Comparison of ENCODE assay signal across 9 mouse cellular contexts in the genomic region with DNA sequence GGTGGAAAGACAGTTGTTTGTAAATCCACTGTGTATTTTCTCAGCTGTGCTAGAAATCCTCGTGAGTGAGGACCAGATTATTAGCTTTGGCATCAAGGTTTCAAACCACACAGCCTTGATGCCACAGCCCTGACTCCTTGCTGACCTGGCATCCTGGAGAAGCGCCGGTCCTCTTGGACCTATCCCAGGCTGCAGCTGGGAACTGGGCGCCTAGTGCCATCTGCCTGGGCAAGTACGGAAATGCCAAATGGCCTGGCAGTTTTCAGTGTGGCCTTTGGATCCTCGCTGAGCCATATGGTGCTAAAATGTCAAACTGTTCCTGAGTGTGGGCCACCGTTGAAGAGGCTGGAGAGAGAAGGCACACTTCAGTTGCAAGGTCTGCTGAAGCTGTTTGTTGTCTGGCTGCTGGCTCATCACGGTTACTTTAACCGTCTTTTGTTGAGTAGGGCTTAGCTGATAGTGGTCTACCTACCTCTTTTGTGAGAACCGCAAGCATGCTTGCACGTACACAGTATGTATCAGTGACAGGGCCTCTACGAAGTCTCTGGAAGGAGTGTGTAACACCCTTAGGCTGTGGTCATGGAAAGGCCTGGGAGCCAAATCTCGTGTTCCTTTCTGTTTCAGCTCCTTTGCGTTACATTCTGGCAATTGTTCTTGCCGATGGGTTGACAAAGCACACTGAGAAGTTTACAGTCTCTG. TPM values are rescaled to one million over a fixed set of nuclear protein-coding genes. Genes with fewer than 3 reads are reported as not detected.
DNase-seq lines count a peak whose midpoint lies in the region; ATAC-seq and TF ChIP-seq lines count a peak whose summit lies in the region.
"Had no signal": no experiment of that assay in that cellular context is flagged by ENCODE, and none has a peak within 500 bp of the region (broad histone marks: within the 10 kb centered on the region; RNA-seq: fewer than 3 reads in every experiment).

No protein-coding gene starts in this region.

- no peaks in the 10 kb centered on the region for H3K36me3 ChIP-seq in midbrain, embryonic 10.5 days
- H3K36me3 ChIP-seq in midbrain, embryonic 16.5 days (ENCODE audit: control insufficient read depth, insufficient read depth, low read length), result no peaks in the 10 kb centered on the region
- H3K36me3 ChIP-seq in forebrain, embryonic 16.5 days (ENCODE audit: control insufficient read depth, insufficient read depth), result no peaks in the 10 kb centered on the region
- H3K36me3 ChIP-seq in hindbrain, embryonic 15.5 days, result no peaks in the 10 kb centered on the region
- no peaks in the 10 kb centered on the region for H3K36me3 ChIP-seq in lung, embryonic 15.5 days

- no peaks in the 10 kb centered on the region for H3K27me3 ChIP-seq in midbrain, embryonic 10.5 days (ENCODE audit: low read depth, poor library complexity, severe bottlenecking)
- no peaks in the 10 kb centered on the region for H3K27me3 ChIP-seq in midbrain, embryonic 16.5 days (ENCODE audit: control insufficient read depth, insufficient read depth, low read depth, low read length)
- no peaks in the 10 kb centered on the region for H3K27me3 ChIP-seq in forebrain, embryonic 16.5 days (replicated peaks; ENCODE audit: control insufficient read depth, insufficient read depth, low read length)
- no peaks in the 10 kb centered on the region for H3K27me3 ChIP-seq in hindbrain, embryonic 15.5 days
- no peaks in the 10 kb centered on the region for H3K27me3 ChIP-seq in lung, embryonic 15.5 days
- H3K27me3 ChIP-seq: Patski had no signal

- DNase-seq in midbrain, embryonic 10.5 days (ENCODE audit: low spot score), result no peak
- peak; percentile 51 for DNase-seq in brain, embryonic 14.5 days (ENCODE audit: low read depth)
- no peak for DNase-seq in thymus, adult 18-20 months
- no peak for DNase-seq in urinary bladder, postnatal 10 days (ENCODE audit: low spot score)

- no peak for TF ChIP-seq CTCF in brain, embryonic 14.5 days (IDR thresholded peaks at IDR 0.05; ENCODE audit: borderline replicate concordance, extremely low read depth, insufficient read depth, insufficient read length)

- ATAC-seq in midbrain, embryonic 16.5 days, result no peak; the same call in 1 of the 2 replicates
- ATAC-seq in forebrain, embryonic 16.5 days, result peak; percentile 52
- peak; percentile 58 for ATAC-seq in hindbrain, embryonic 15.5 days (ENCODE audit: low FRiP score, low read depth)
- peak; percentile 76 for ATAC-seq in lung, embryonic 15.5 days (ENCODE audit: borderline replicate concordance, extremely low read depth, low FRiP score, low TSS enrichment)
- ATAC-seq: Patski had no signal

- H3K9ac ChIP-seq in midbrain, embryonic 16.5 days (ENCODE audit: low read depth, low read length), result no peak overlapping the region
- no peak overlapping the region for H3K9ac ChIP-seq in forebrain, embryonic 16.5 days (replicated peaks; ENCODE audit: low read depth, low read length)
- no peak overlapping the region for H3K9ac ChIP-seq in hindbrain, embryonic 15.5 days
- H3K9ac ChIP-seq in lung, embryonic 15.5 days, result no peak overlapping the region

- H3K4me3 ChIP-seq in midbrain, embryonic 10.5 days, result no peak overlapping the region
- H3K4me3 ChIP-seq in midbrain, embryonic 16.5 days (ENCODE audit: low read depth, low read length), result no peak overlapping the region
- no peak overlapping the region for H3K4me3 ChIP-seq in forebrain, embryonic 16.5 days (replicated peaks; ENCODE audit: low read length)
- no peak overlapping the region for H3K4me3 ChIP-seq in hindbrain, embryonic 15.5 days
- H3K4me3 ChIP-seq in lung, embryonic 15.5 days, result no peak overlapping the region

- 64% methylated on average over 15 of the region's 15 CpGs for WGBS in midbrain, embryonic 10.5 days
- 66% methylated on average over 15 of the region's 15 CpGs for WGBS in midbrain, embryonic 16.5 days
- 53% methylated on average over 15 of the region's 15 CpGs for WGBS in forebrain, embryonic 16.5 days
- WGBS in hindbrain, embryonic 15.5 days, result 65% methylated on average over 15 of the region's 15 CpGs
- WGBS in lung, embryonic 15.5 days, result 32% methylated on average over 15 of the region's 15 CpGs

- no peak for TF ChIP-seq POLR2A in brain, embryonic 14.5 days (IDR thresholded peaks at IDR 0.05; ENCODE audit: borderline replicate concordance, extremely low read depth, insufficient read depth, insufficient read length, poor library complexity, severe bottlenecking)

- H3K4me2 ChIP-seq in midbrain, embryonic 16.5 days (ENCODE audit: low read length), result no peak overlapping the region
- no peak overlapping the region for H3K4me2 ChIP-seq in forebrain, embryonic 16.5 days (ENCODE audit: low read length)
- no peak overlapping the region for H3K4me2 ChIP-seq in hindbrain, embryonic 15.5 days
- H3K4me2 ChIP-seq in lung, embryonic 15.5 days, result peak overlapping the region; percentile 11

- 0 out of 2 replicates have a peak overlapping the region, but pooled peaks have one; percentile 23 for H3K27ac ChIP-seq in midbrain, embryonic 10.5 days (replicated peaks)
- H3K27ac ChIP-seq in midbrain, embryonic 16.5 days (ENCODE audit: low read length), result no peak overlapping the region
- H3K27ac ChIP-seq in forebrain, embryonic 16.5 days (ENCODE audit: low read length), result no peak overlapping the region
- H3K27ac ChIP-seq in hindbrain, embryonic 15.5 days (replicated peaks), result peak overlapping the region; percentile 39; the same call in 1 of the 2 replicates
- peak overlapping the region; percentile 81 for H3K27ac ChIP-seq in lung, embryonic 15.5 days

- peaks cover 12% of the 10 kb centered on the region for H3K4me1 ChIP-seq in midbrain, embryonic 10.5 days
- peaks cover 7% of the 10 kb centered on the region for H3K4me1 ChIP-seq in midbrain, embryonic 16.5 days (ENCODE audit: control insufficient read depth, insufficient read depth, low read length)
- peaks cover 22% of the 10 kb centered on the region for H3K4me1 ChIP-seq in forebrain, embryonic 16.5 days (replicated peaks; ENCODE audit: control insufficient read depth, insufficient read depth, low read length)
- H3K4me1 ChIP-seq in hindbrain, embryonic 15.5 days (replicated peaks), result peaks cover 37% of the 10 kb centered on the region
- peaks cover 48% of the 10 kb centered on the region for H3K4me1 ChIP-seq in lung, embryonic 15.5 days

- H3K9me3 ChIP-seq in midbrain, embryonic 10.5 days (replicated peaks), result no peaks in the 10 kb centered on the region
- H3K9me3 ChIP-seq in midbrain, embryonic 16.5 days (replicated peaks; ENCODE audit: control insufficient read depth, low read length, poor library complexity, severe bottlenecking), result no peaks in the 10 kb centered on the region
- H3K9me3 ChIP-seq in forebrain, embryonic 16.5 days (ENCODE audit: control insufficient read depth, low read length), result no peaks in the 10 kb centered on the region
- H3K9me3 ChIP-seq in hindbrain, embryonic 15.5 days, result no peaks in the 10 kb centered on the region
- H3K9me3 ChIP-seq in lung, embryonic 15.5 days, result no peaks in the 10 kb centered on the region

RNA-seq across cellular contexts. Expression of a gene that starts 53.3 kb away (rescaled TPM):
- 14.0 and 16.8 TPM in 2 replicates for polyA plus RNA-seq in midbrain, embryonic 10.5 days (2016; fragmentation: Nextera tagmentation; extraction: Ambion mirVana)
- polyA plus RNA-seq in midbrain, embryonic 16.5 days (2015; fragmentation: Nextera tagmentation; extraction: Ambion mirVana), result 34.8 and 38.7 TPM in 2 replicates
- polyA plus RNA-seq in brain, embryonic 14.5 days (2012; rRNA removed), result 25.8 and 29.5 TPM in 2 replicates
- 24.4 and 41.6 TPM in 2 replicates for polyA plus RNA-seq in forebrain, embryonic 16.5 days (2015; fragmentation: Nextera tagmentation; extraction: Ambion mirVana)
- polyA plus RNA-seq in hindbrain, embryonic 15.5 days (2015; fragmentation: Nextera tagmentation; extraction: Ambion mirVana), result 30.4 and 31.0 TPM in 2 replicates
- polyA plus RNA-seq in lung, embryonic 15.5 days (2015; fragmentation: Nextera tagmentation; extraction: Ambion mirVana), result 23.2 and 28.0 TPM in 2 replicates

RNA-seq across cellular contexts. Expression of a gene that starts 53.4 kb away (rescaled TPM):
- polyA plus RNA-seq in midbrain, embryonic 10.5 days (2016; fragmentation: Nextera tagmentation; extraction: Ambion mirVana), result 38.3 and 39.6 TPM in 2 replicates
- 30.1 TPM in 2 replicates for polyA plus RNA-seq in midbrain, embryonic 16.5 days (2015; fragmentation: Nextera tagmentation; extraction: Ambion mirVana)
- 17.7 and 18.7 TPM in 2 replicates for polyA plus RNA-seq in brain, embryonic 14.5 days (2012; rRNA removed)
- polyA plus RNA-seq in forebrain, embryonic 16.5 days (2015; fragmentation: Nextera tagmentation; extraction: Ambion mirVana), result 30.5 and 33.4 TPM in 2 replicates
- polyA plus RNA-seq in hindbrain, embryonic 15.5 days (2015; fragmentation: Nextera tagmentation; extraction: Ambion mirVana), result 29.5 and 31.9 TPM in 2 replicates
- 41.5 and 43.8 TPM in 2 replicates for polyA plus RNA-seq in lung, embryonic 15.5 days (2015; fragmentation: Nextera tagmentation; extraction: Ambion mirVana)

Comparison
In these comparisons a context has a peak if more than half of its experiments do, and no peak if none do; other contexts are left out.
1. H3K27ac ChIP-seq: peak in midbrain, embryonic 10.5 days (single experiment), hindbrain, embryonic 15.5 days (single experiment) and lung, embryonic 15.5 days (single experiment); none in midbrain, embryonic 16.5 days (single experiment) and forebrain, embryonic 16.5 days (single experiment).